Mouse (Mus musculus) mesoderm, embryonic 11.5 days (tissue): Measurements from ENCODE around the gene Csnk1e.
"Not testable (repeated sequence)": the region's sequence is repeated elsewhere in the genome, so short reads cannot be mapped to it uniquely, and the experiment has no call there.

Experiments used
- DNase-seq: peaks from one replicate; pipeline ENCODE4 v3.0.0-alpha.2; 2012; ENCODE audit warnings: low read depth, low spot score

The Csnk1e gene

DNA sequence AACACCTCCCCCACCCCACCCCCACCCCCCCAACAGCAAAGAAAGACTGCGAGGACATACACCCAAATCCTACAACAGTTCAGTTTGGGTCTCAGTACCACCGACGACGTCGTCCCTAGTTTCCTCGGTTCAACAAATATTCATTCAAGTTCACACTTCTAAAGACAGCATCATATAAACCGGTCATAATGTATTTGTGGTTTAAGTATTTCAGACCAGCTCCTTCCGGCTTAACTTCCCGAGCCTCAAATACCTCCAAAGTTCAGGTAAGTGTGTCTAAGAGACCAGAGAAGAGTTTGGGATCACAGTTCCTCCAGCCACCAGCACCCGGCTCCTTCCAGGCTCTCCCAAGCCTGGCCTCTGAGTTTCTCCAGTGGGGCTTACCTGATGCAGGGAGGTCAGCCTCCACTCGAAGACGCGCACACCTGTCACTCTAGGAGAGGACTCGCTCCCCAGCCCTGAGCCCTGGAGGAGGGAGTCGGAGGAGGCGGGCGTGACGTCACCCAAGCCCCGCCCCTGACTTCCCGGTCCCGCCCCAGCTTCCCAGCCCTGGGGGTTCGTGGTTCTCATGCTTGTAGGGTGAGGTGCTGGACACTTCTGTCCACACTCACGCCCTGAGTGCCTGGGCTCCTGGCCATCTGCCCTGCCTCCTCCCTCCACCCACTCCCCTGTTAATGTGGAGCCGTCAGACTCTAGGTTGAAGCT, at the start of gene Csnk1e:
Gene Csnk1e (minus strand): TSS at position 461 of the 705 bp plus-strand sequence.
- DNase-seq = peak; percentile 58

DNA sequence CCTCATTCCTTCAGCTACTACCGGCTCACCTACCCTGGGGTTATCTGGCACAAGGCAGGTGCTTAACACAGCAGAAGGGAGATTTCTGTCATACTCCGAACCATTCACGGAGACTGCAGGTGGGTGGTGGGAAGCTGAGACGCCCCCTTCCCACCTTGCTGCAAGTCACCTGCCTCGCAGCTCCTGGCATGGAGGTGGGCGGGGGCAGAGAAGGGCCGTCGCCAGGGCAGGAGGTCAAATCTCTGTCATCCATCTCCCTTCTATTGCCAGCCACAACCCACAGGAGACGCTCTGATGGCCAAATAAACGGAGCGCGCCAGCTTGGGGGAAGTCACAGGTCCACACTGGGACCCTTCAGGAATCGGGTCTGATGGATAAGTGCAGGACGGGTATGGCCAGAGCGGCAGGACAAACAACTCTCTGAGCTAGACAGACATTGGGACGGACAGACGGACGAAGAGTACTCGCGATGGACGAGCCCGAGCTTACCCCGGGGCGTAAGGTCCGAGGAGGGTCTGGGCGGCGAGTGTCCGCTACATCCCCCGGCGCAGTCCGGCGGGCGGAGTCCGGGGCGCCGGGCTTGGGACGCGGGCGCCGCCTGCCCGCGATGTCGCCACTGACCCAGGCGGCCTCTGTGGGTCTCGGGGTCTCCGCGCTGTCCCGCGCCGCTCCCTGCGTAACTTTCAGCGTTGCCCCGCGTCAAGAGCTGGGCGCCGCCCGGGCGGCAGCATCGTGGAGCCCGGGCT, 49.5 kb upstream of the Csnk1e start, which contains the start of gene Kcnj4:
Gene Kcnj4 (minus strand): TSS at position 535 of the 746 bp plus-strand sequence.
- no peak for DNase-seq

DNA sequence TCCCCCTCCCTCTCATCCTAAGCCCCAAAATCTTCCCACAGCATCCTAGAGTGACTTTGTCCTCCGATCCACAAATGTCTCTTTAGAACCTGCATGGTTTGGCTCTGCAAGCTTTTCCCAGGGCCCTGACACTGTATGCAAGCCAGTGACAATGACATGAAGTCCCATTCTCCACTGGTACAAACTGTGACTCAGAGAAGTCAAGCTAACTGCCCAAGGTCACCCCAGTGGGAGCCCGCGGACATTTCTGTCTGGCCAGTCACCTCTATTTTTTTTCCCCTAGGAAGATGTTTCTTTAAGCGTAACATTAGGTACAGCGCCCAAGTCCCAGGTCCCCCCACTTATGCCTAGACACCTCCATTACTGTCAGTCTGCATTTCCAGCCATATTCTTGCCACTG, 48.1 kb upstream of the Csnk1e start:
- no peak for DNase-seq

DNA sequence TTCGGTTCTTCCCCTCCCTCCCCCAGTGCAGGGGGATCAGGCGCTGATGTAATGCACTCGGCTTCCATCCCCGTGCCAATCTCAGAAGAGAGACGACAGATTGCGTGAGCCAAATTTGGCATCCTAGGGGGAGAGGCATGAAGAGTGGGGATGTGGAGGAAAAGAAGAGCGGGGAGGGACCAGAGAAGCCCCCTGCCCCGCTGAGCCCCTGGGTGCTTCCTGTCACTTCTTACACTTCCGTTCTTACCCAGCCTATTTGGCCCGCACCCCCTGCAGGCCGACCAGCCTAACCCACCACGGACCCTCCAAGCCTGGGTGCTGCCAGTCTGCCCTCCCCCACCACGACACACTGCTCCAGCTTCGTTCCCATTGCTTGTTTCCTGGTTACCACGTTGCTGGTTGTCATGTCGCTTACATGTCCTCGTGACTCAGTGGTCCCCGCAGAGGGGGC, 47.5 kb upstream of the Csnk1e start:
- no peak for DNase-seq

DNA sequence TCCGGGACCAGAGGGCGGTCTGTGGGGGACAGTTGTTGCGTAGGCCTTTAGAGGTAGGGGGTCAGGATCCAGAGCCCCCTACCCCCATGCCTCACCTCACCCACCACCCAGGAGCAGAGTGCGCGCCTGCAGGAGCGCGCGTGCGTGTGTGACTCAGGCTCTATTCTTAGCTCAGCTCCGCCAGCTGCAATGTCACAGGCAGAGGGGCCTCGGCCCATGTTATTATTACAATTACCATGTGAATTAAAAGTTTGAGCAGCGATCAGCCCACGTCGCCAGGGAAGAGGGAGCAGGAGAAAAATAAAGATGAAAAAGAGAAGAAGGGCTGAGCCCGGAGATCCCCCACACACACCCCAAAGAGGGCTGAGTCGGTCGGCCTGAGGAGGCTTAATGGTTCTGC, 44.7 kb upstream of the Csnk1e start:
- DNase-seq = no peak

DNA sequence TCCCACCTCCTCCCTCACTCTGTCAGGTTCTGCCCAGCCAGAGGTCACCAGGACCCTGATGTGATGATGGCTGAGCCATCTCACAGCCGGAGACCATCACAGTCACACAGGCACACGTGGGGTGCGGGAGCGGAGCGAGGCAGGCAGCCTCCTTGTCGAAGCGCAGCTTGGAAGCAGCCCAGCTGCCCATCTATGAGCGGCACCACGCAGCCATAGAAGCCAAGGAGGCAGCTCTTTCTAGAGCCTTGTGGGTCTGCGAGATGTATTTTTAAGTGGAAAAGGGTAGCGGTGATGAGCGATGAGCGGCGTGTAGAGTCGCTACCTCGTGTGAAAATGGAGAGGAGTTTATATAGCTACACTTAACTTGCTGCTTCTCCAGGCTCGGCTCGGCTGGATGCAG, 38.2 kb upstream of the Csnk1e start:
- no peak for DNase-seq

DNA sequence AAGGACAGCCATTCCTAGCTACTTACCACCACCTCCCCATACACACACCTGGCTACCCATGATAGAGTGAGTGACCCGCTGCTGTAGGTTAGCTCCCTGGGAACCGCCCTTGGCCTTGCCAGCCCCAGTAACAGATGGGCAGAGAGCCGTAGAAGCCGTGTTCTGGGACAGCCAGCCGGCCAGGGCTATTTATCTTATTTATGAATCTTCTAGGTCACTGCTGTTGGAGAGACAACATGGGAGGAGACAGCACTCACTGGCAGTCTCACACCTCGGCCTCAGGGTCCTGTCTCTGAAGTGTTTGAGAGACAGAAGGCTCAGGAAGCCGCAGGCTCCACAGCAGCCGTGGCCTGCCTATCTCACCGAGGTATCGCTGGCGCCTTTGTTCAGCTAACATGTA, 34.1 kb upstream of the Csnk1e start:
- DNase-seq = no peak

DNA sequence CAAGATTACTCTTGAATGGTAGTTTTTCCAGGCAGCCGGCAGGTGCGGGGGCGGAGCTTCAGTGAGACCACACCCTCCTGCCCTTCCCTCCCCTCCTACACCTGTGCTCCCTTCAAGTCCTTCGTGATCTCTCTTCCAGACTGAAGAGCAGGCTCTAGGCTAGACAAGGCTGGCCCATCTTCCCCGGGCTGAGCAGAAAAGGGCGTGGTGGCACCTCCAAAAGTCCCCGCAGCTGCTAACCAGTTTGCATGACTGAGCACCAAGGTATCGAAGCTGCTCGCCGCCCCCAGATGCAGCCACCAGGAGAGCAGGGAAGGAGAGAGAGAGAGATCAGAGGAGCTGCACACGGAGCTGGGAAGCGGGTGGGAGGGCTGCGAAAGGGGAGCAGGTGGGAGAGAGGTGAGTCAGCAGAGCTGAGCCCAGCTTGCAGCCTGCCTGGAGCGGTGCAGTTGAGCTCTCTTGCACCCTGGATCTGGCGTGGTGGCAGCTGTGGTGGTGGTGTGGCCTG, 25.9 kb upstream of the Csnk1e start:
- DNase-seq = no peak

DNA sequence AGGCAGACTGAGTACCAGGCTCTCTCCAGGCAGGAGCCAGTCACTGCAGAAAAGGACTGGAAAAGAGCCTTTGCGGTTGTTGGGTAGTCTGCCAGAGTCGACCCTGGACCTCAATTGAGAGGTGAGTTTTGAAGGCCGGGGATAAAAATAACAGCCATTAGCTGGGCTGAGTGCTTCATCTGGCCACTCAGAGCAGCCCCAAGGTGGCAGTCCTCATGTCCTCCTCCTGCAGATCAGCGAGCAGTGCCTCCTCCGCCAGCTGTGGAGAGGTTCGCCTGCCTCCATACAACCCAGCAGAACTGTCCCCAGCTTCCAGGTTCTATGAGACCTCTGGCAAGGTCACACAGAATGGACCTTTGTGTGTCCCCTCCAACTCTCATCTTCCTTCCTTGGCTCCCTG, 21.9 kb upstream of the Csnk1e start:
- DNase-seq = no peak

DNA sequence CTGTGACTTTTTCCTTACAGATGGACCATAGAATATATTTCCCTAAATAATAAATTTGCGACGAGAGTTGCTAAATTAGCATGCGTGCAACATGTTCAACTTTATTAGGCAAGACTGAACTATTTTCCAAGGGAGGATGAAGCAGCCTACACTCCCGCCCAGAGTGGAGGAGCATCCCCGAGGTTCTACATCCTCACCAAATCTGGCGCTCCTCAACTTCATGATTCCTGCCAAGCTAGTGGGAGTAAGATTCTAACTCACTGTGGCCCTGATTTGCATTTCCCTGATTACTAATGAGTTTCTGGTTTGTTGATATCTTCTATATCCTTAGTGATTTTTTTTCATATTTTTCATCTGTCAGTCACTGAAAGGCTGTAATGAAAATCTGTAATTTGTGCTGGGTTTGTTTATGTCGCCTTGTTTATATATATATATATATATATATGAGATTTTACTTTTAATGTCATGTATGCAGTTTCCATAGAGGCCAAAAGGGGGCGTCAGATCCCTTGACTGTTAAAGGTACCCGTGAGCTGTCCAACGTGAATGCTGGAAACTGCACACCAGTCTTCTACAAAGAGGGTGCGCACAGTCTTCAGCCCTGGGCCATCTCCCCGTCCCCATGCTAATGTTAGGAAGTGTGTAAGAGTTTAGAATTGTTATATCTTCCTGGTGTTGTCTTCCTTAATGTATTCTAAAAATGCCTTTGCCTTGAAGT, 18.4 kb upstream of the Csnk1e start:
- DNase-seq = no peak

DNA sequence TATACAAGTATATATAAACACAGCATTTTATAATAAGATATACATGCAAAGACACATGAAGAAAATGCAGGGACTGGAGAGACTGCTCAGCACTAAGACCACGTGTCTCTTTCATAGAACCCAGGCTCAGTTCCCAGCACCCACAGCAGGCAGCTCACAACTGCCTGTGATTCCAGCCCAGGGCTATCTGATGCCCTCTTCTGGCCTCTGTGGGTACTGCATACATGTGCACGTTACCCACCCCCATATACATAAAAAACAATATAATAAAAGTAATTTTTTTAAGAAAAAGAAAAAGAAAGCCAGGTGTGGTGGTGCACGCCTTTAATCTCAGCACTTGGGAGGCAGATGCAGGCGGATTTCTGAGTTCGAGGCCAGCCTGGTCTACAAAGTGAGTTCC, 17.7 kb upstream of the Csnk1e start:
- DNase-seq = no peak

DNA sequence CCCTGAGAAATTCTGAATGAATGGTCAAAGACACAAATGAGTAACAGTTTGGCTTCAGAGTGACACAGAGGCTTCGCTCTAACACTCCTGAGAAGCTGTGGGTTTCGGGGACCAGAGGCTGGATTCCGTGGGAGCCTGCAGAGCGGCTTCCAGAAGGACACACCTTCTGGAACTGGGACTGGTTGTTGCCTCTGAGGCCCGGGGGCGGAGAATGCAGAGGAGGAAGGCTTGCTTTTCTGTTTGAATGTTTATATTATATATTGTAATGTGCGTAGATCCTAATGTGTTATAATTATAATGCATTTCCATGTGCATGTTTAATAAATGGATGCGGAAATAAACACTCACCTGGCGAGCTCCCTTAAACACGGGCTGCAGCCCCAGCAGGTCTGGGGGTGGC, 15.7 kb upstream of the Csnk1e start:
- DNase-seq = no peak

DNA sequence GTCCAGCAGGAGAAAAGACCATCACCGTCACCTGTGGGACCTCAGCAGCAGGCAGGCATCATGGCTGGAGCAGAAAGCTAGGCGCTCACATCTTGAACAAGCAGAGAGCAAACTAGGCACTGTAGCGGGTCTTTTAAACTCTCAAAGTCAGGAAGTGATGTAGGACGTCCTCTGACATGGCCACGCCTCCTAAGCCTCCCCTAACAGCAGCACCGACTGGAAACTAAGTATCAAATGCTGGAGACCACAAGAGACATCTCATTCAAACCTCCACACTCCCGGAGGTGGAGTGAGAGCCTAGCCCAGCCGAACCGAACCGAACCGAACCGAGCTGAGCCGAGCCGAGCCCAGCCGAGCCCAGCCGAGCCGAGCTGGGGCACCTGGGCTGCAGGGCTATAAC, 15.2 kb upstream of the Csnk1e start:
- DNase-seq = no peak

DNA sequence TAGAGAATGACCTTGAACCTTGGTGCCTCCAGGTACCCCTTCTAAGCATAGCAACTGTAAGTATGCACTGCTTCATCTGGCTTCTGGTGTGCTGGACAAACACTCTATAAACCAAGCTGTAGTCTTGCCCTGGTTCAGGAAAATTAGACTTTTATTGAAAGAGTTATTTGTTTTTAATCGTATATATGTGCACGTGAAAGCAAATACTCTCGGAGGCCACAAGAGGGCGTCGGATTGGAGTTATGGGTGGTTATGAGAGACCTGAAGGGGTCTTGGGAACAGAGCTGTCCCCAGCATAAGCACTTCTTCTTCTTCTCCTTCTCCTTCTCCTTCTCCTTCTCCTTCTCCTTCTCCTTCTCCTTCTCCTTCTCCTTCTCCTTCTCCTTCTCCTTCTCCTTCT, 14.2 kb upstream of the Csnk1e start:
- DNase-seq = no peak

DNA sequence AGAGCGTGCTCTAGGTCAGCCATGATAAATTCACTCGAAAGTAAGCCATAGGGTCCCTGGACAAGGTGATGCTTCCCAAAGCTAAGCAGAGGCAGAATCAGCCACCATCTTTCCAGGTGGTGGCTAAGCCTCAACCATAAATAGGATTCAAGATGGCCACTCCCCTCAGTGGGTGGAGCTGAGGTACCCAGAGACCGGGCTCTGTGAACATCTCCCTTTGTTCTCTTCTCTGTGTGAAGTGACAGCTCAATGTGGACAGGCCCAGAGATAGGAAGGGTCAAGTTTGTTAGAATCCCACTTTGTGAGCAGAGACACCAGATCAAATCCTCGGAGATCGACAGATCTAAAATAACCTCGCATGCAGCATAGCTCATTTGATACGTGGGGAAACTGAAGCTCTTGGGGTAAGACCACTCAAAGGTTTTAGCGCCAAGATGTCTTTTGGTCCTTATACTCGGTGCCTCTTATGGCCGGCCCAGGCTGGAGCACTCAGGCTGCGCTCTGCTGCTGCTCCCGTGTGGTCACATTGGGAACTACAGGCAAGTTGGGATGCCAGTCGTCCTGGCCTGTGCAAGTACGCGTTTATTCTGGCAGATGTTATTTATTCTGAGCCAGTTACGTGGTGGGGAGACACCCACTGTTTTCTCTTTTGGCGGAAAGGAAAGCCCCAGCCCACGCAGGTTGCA, 11.4 kb upstream of the Csnk1e start:
- peak; percentile 86 for DNase-seq

DNA sequence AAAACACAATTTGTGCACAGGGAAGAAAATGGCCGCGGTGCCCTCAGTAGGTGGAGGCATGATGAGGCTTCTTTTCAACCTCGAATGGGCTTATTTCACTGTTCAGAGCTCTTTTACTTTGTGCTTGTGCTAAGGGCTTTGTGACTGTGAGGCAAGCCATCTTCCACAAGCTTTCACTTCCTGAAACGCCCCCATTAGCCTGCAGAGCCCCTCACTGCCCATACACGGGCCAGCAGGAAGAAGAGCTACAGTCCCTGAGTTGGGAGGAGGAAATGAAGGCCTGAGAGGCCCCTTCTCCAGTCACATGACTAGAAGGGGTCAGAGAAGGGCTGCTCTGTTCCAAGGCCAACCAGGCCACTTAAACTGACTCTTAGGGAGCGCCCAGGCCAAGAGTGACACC, 1.2 kb upstream of the Csnk1e start:
- no peak for DNase-seq

DNA sequence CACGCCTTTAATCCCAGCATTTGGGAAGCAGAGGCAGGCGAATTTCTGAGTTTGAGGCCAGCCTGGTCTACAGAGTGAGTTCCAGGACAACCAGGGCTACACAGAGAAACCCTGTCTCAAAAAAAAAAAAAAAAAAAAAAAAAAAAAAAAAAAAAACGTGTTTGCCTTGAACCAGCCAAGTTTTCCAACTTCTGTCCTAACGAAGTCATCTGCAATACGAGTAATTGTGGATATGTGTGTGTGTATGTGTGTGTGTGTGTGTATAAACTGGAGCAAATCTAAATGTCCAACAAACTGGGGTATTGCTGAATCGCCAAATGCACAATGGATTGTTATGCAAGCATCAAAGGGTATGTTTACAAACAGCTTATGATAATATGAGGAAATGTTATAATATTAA, 738 bp upstream of the Csnk1e start:
- not testable (repeated sequence) for DNase-seq

DNA sequence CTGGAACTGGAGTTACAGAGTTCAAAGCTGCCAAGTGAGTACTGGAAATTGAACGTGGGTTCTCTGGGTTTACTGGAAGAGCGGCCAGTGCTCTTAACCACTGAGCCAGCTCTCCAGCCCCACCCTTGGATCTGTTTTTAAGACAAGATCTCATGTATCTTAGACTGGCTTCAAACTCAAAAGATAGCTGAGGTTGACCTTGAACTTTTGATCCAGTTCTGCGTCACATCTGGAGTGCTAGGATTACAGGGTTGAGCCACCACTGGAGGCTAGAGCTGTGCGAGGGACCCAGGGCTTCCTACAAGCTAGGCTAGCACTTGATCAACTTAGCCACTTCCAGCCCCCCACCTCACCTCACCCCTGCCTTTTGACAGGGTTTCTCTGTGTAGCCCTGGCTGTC, 1.5 kb downstream of the Csnk1e start:
- no peak for DNase-seq

DNA sequence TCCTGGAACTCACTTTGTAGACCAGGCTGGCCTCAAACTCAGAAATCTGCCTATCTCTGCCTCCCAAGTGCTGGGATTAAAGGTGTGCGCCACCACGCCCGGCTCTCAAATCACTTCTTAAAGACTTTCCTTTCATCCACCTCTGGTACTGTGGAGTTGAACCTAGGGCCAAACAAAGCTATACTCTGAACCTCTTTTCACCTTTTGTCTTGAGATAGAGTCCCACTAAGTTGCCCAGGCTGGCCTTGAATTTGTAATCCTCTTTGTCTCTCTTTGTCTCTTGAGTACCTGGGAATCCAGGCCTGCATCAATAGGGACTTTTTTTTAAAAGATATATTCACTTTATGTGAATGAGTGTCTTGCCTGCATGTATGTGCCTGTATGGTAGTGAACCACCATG, 7.3 kb downstream of the Csnk1e start:
- DNase-seq = no peak

DNA sequence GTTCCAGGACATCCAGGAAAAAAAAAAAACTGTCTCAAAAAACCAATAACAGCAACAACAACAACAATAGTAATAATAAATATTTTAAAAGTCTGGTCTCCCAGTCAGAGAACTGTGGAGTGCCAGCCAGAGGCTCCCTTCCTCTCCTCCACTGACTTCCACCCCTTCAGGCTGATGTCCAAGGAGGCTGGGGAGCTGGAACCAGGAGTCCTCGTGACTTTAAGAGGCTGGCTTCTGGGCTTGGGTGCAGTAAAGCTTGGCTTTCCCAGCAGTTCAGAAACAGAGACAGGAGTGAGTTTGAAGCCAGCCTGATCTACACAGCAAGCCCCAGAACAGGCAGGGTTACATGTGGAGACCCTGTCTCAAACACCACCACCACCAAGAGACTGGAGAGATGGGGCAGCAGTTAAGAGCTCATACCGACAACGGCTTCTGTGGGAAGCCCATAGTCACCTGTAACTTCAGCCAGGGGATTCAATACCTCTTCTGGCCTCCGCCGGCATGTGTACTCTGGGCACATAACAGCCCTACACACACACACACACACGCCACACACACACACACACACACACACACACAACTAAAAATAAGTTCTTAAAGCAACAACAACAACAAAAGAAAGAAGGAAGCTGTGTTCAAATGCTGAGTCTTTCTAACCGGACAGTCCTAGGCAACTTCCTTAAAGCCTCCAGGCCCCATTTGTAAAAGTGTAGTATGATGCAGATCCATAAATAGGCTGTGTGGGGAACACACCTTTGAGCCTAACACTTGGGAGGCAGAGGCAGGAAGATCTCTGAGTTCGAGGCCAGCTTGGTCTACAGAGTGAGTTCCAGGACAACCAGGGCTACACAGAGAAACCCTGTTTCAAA, 9.3 kb downstream of the Csnk1e start:
- no peak for DNase-seq
